Mouse (Mus musculus): ENCODE measurements at regions not wholly inside any gene's neighbourhood (a gene's known extent, or its start where the extent isn't known, plus 50 kb on each side); places are given as distances from the start of the nearest gene placed in this dataset.

GRCm38 (mm10) chr11:19838932-19839331 is 85.2 kb upstream of the Spred2 start:
- DNase-seq: no peak

GRCm38 (mm10) chr11:19843084-19843483 is 81.1 kb upstream of the Spred2 start:
- DNase-seq: no peak

- no peak for DNase-seq
Measured at GRCm38 (mm10) chr11:19847910-19848309, 76.3 kb upstream of the Spred2 start.

GRCm38 (mm10) chr11:19848412-19848811 is 75.8 kb upstream of the Spred2 start:
- DNase-seq: no peak

GRCm38 (mm10) chr11:19849347-19849811 is 74.8 kb upstream of the Spred2 start:
- DNase-seq: no peak

GRCm38 (mm10) chr11:19849844-19850420 is 74.2 kb upstream of the Spred2 start:
- no peak for DNase-seq

- no peak for DNase-seq
Measured at GRCm38 (mm10) chr11:19851022-19851615, 73.1 kb upstream of the Spred2 start.

- DNase-seq: no peak
Measured at GRCm38 (mm10) chr11:19861596-19861995, 62.6 kb upstream of the Spred2 start.

- no peak for DNase-seq
Measured at GRCm38 (mm10) chr11:19863327-19863726, 60.8 kb upstream of the Spred2 start.

GRCm38 (mm10) chr11:19866262-19866661 is 57.9 kb upstream of the Spred2 start:
- no peak for DNase-seq

- DNase-seq: no peak
Measured at GRCm38 (mm10) chr11:19869671-19870070, 54.5 kb upstream of the Spred2 start.

GRCm38 (mm10) chr11:19870136-19870535 is 54.0 kb upstream of the Spred2 start:
- DNase-seq: no peak

- DNase-seq: no peak
Measured at GRCm38 (mm10) chr11:19873796-19874195, 50.4 kb upstream of the Spred2 start.

Measured in lung, adult 18-20 months (tissue).